Mouse (Mus musculus) kidney, adult 11 months (tissue): Measurements from ENCODE around the gene Ttll10.

Experiments
- DNase-seq: peaks from one replicate; pipeline ENCODE4 v3.0.0; 2022

Ttll10 gene

GRCm38 (mm10) chr4:156023520-156023919, 35.7 kb downstream of the Ttll10 start:
- DNase-seq: no peak

GRCm38 (mm10) chr4:156021942-156022419, 37.2 kb downstream of the Ttll10 start:
- no peak for DNase-seq

DNA sequence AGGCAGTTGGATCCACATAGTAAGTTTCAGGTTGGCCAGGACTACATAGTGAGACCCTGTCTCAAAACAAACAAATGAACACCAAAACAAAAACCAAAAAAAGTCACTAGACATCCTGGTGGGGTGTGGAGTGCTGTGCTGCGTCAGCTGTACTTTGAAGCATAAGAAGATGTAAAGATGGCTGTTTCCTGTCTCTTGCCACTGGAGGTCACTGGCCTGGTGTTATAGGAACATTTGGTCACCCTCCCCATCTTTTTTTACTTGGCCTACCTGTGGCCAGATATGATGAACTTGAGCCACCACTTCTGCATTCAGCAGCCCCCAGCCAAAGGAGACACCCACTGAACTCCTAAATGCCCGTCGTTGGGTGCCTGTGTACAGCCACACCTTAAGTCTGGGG, 37.8 kb downstream of the Ttll10 start:
- DNase-seq: no peak

DNA sequence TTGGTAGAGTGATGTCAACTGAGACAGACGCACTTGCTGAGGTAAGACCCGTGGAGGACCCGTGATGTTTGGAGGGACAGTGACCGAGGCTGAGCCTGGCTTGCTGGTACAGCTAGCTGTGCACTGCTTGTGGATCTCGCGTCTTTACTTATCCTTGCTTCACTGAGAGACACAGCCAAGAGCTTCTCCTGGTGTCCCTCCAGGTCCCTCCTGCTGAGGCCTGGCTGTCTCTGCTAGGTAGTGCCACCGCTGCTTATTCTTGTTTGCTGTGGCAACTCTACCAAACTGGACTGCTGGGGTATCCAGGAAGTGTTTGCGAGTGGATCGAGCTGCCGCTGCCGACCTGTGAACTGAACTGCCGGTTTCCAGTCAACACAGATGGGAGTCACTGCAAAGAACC, 39.4 kb downstream of the Ttll10 start:
- no peak for DNase-seq

GRCm38 (mm10) chr4:156014436-156014835, 44.8 kb downstream of the Ttll10 start:
- no peak for DNase-seq

GRCm38 (mm10) chr4:156013637-156014036, 45.6 kb downstream of the Ttll10 start, which contains the start of gene Tnfrsf4:
TSS of gene Tnfrsf4 (plus strand) at chr4:156013843.
- DNase-seq: no peak

DNA sequence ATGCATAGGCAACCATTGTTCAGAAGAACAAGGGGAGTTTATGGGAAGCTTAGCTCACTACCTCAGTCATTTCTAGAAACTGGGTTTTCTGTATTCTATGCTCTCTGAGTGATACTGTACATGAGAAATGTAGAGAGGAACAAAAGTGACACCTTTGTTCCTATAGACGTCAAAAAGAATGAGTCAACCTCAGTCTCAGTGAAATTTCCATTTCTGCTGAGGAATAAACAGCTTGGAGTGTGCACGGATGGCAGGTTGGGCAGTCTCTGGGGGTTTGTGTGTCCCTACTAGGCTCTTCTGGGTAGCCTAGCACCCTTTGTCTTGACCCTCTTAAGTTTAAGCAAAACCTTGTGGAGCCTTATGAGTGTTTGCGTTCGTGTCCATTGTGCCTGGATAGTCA, 50.8 kb downstream of the Ttll10 start:
- DNase-seq: no peak

GRCm38 (mm10) chr4:156004109-156004508, 55.1 kb downstream of the Ttll10 start:
- DNase-seq: no peak

GRCm38 (mm10) chr4:155993606-155994005, 65.6 kb downstream of the Ttll10 start:
- no peak for DNase-seq

DNA sequence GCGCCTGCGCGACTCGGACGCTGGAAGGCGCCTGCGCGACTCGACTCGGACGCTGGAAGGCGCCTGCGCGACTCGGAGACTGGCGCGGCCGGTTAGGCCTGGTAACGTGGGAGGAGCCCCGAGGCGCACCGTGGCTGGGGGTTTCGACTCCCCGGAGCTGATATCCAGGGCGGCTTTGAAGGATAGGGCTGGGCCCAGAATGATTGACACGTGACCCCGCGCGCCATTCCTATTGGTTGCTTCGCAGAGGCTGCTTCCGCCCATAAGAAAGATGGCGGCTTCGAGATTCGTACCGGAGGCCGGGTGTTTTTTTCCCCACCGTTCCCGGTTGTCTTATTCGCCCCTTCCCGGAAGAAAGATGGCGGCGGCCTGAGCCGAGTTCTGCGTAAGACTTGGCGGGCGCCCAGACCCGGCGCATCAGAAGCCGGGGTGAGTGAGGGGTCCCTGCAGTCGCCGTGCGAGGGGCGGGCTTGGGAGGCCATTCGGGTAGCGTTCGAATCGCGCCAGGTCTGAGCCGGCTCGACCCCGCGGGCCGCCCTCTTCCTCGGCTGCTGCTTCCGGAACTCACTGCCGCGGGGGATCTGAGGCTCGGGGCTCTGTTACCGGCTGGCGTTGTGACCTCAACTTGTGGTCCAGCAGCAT, 66.2 kb downstream of the Ttll10 start:
- DNase-seq: peak; percentile 97

DNA sequence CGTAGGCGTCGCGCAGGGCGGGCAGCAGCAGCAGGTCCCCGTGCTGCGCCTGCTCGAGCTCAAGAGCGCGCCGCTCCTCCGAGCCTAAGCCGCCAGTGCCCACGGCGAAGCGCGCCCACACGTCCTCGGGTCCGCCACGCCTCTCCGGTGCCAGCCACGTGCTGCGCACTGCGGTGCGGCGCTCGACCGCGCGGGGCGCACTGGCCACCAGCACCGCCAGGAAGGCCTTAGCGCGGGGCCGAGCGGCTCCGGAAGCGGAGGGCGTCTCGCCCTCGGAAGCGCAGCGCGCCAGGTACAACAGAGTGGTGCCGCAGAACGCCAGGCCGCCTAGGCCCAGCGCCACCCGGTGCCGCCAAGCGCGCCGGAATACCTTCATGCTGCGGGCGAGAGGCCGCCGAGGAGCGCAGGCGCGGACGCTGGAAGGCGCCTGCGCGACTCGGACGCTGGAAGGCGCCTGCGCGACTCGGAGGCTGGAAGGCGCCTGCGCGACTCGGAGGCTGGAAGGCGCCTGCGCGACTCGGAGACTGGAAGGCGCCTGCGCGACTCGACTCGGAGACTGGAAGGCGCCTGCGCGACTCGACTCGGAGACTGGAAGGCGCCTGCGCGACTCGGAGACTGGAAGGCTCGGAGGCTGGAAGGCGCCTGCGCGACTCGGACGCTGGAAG, 66.8 kb downstream of the Ttll10 start, which contains the start of the genes B3galt6 and Sdf4:
Gene B3galt6, minus strand, starts transcription at position 409 of the 665 bp plus-strand sequence.
Gene Sdf4, plus strand, starts transcription at position 632 of the 665 bp plus-strand sequence.
- DNase-seq: peak; percentile 84

DNA sequence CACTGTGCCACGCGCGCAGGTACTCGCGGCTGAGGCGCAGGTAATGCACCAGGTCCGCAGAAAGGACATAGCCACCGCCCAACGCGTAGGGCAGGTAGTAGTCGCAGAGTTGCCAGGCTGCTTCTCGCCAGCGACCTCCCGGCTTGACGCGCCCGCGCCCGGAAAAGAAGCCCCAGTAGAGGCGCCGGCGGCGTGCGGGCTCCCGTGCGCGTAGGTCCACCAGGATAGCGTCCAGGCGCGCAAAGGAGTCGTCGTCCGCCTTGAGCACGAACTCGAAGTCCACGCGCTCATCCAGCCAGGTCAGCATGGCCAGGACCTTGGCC, 67.3 kb downstream of the Ttll10 start:
- DNase-seq: peak; percentile 51

- no peak for DNase-seq
Measured at GRCm38 (mm10) chr4:155991211-155991907, 67.9 kb downstream of the Ttll10 start.
